Mouse (Mus musculus): ENCODE results near the gene Fcgr2b.
"Not testable (repeated sequence)": the region's sequence is repeated elsewhere in the genome, so short reads cannot be mapped to it uniquely, and the experiment has no call there.

The Fcgr2b gene

DNA sequence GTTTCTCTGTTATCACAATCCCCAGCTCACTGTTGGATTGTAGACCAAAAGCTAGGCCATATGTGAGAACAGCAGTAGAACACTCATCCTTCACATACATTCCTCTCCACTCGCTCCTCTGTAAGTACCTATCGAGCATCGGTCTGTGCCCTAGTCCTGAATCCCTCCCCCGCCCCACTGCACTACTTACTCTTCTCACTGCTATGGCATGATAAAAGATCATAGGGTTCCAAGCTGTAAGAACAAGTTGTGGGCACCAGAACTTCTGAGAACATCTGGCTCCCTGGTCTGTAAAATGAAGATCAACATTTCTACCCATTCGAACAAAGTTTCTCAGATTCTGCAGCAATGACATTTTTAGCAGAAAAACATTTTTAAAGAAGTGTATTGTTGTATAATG lies at the start of gene Fcgr2b:
Gene Fcgr2b (minus strand): TSS at position 101 of the 400 bp plus-strand sequence.
- no peak for DNase-seq (ENCODE audit: low spot score in 2 of 2)

DNA sequence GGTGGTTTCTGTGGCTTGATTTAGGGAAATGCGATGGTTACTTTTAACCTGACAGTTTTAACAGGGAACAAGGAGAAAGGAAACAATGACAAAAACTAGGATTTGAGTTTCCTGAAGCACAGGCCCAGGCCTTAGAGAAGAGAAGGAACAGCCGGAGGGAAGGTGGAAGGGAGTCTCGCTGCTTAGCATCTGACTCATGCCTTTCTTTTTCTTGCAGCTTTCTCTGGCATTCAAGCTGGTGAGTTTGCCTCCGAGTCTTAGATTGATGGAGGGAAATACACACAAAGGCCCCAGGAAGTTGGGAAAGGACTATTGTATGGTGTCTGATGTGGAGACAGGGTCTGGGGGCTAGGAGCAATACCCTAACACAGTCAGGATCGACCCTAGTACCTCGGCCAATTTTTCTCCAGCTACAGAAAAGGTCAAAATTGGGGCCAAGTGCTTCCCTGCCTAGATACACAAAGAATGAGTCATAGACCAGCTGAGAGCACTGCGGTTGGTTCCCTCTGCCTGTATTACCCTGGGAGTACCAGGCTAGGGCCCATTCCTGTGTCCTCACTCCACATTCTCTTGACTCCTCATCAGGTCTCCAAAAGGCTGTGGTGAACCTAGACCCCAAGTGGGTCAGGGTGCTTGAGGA lies 43.1 kb upstream of the Fcgr2b start:
- DNase-seq (ENCODE audit: low spot score in 2 of 2) = no peak

DNA sequence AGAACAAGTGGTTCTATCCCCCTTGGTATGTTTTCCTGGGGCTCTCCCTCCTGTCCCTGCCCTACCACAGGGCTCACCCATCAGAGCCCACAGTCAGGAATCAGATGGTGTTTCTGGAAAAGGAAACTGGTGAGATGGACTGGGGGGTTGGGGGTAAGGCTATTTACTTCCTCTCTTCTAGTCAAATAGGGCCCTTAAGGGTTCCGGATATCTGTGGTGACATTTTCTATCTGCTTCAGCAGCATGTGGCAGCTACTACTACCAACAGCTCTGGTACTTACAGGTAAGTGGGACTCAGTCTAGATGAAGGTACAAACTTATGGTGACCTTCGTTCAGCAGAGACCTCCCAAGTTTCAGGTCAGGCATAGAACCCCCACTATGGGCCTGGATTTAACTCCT lies 42.4 kb upstream of the Fcgr2b start, which contains the start of gene Fcgr4:
Gene Fcgr4 (plus strand): TSS at position 184 of the 400 bp plus-strand sequence.
- no peak for DNase-seq (ENCODE audit: low spot score in 2 of 2)

DNA sequence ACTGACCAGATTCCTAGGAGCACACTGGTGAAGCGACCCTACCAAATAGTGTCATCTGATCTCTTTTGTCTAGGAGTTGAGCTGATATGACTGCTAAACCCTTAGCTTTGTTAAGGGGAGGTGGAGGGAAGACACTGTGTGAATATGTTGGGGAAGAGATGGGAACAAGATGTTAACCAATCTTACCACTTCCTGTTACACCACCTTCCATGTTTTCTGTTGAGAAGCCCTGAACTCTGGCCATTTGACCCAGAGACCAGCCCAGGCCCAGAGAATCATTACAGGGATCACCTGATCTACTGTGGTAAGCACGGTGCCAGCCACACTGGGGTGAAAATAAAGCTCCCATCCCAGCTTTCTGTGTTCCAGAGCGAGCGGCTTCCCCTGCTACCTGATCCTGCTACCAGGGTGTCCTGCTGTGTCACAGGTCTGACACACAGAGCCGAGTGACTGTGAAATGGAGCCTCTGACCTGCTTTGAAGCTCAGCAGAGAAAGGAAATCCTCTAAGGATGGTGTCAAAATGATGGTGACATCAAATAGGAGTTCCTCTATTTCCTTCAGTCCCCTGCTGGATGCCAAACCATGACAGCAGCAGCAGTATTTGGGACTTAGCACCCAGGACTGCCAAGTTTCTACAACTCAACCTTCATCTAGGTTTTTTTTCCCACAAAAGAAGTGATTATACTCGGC lies 41.3 kb upstream of the Fcgr2b start:
- DNase-seq (ENCODE audit: low spot score in 2 of 2) = no peak

DNA sequence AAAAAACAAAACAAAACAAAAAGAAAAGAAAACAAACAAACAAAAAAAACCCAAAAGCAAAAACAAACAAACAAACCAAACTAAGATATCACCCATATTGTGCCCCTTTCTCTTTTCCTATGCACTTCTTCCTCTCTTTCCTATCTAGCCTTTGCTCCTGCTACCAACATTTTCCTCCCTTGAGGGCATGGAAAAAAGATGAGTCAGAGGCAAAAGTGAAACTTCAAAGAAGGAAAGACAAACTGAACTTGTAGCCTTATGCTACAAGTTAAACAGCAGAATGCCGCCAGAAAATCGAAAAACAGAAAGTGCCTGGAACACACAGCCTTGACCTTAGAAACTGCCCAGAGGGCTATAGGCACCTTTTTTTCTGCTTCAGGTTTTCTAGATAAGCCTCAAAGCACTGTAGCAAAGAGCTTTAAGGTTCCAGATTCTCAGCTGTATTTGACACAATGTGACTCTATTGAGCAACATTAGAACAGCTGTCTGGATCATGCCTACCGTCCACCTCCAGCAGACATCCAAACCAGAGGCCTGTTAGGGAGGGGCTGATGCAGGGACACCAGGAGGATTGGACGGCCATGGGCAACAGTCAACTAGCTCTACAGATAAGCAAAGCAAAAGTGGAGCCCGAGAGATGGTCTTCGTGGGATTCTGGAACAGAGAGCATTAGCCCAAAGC lies 40.5 kb upstream of the Fcgr2b start:
- no peak for DNase-seq (ENCODE audit: low spot score in 2 of 2)

DNA sequence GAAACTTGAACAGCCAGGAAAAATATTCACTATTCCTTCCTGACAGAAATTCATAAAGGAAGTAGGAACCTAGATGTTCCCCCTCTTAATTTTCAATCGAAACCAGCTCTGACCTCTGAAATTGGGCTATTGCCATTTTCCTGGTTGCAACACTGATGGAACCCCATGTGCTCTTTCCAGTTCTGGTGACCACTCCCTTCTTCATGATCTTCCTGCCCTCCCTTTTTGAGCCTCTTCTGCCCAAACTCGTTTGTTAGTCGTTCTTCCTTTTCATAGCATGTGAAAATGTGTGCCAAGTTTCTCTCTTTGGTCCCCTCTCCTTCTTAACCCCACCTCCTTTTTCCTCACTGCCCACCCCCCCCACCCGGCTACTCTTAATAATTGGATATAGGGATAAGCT lies 35.4 kb upstream of the Fcgr2b start:
- no peak for DNase-seq (ENCODE audit: low spot score in 2 of 2)

DNA sequence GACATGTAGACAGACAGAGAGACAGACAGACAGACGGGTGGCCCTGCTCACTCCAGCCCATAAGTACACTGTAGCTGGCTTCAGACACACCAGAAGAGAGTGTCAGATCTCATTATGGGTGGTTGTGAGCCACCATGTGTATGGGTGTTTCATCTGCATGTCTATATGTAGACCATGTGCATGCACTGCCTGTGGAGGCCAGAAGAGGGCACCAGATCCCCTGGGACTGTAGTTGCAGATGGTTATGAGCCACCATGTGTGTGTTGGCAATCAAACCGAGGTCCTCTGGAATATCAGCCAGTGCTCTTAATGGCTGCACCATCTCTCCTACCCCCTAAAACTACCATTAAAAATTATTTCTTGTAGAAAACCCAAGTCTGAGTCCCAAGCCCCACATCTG lies 30.6 kb upstream of the Fcgr2b start:
- DNase-seq (ENCODE audit: low spot score in 2 of 2) = no peak

DNA sequence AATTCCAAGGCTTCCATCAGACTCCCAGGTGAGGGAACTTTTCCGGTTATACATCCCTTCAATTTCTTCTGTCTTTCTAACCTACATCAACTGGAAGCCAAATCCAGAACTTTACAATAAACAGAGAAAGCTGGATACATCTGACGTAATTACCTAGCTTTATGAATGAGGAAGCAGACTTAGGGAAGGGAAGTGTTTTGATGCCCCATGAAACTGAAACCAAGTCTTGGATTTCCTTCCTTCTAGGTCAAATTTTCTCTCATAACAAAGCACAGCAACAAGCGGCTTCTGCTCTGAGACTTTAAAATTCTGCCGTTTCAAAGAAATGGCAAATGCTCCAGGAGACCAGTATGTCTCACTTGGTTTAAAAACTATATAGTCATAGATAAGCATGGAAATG lies 30.0 kb upstream of the Fcgr2b start:
- DNase-seq (ENCODE audit: low spot score in 2 of 2) = no peak

DNA sequence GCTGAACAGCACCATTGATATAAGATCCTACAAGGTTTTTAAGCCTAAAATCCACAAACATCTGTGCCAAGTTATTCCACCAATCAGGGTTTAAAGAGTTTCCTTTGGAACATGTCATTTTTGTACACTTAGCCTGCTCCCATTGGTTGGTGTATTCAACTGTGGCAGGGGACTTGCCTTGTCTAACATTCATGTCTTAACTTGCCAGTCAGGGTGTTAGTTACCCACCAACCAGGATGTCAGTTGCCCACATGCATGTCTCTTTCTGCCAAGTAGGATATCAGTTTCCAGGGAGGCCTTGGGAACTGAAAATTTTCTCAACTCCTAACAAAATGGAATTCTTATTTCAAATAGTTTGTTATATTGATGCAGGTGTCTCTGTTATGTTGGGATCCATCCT lies 29.2 kb upstream of the Fcgr2b start:
- no peak for DNase-seq (ENCODE audit: low spot score in 2 of 2)

DNA sequence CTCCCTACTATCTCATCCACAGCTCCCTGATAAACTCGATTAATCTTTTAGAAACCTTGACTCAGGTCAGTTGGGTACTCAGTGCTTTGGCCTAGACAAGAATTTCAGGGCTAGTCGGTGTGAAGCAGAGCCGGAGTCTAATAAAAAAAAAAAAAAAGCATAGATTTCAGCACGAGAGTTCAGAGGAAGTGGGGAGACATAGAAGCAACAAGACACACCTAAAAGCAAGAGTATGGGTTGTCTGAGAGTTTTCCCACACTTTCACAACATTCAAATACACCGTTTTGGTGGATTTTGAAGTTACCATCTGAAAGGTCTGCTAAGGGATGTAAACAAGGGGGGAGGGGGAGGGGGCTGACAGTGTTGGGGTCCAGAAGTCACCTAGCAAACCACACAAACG lies 28.7 kb upstream of the Fcgr2b start:
- DNase-seq (ENCODE audit: low spot score in 2 of 2) = no peak

DNA sequence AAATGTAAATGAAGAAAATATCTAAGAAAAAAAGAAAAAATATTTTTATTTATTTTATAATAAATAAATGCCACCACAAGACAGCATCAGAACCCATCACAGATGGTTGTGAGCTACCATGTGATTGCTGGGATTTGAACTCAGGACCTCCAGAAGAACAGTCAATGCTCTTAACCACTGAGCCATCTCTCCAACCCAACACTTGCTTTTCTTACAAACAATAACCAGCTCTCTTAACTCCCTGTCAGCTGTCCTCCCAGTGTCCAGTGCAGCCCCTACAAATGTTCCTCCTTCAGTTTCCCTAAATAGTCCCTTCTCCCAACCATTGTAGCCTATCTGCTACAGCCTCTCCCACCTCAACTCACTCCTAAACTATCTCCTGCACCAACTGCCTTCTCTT lies 23.5 kb upstream of the Fcgr2b start:
- DNase-seq (ENCODE audit: low spot score in 2 of 2) = no peak

DNA sequence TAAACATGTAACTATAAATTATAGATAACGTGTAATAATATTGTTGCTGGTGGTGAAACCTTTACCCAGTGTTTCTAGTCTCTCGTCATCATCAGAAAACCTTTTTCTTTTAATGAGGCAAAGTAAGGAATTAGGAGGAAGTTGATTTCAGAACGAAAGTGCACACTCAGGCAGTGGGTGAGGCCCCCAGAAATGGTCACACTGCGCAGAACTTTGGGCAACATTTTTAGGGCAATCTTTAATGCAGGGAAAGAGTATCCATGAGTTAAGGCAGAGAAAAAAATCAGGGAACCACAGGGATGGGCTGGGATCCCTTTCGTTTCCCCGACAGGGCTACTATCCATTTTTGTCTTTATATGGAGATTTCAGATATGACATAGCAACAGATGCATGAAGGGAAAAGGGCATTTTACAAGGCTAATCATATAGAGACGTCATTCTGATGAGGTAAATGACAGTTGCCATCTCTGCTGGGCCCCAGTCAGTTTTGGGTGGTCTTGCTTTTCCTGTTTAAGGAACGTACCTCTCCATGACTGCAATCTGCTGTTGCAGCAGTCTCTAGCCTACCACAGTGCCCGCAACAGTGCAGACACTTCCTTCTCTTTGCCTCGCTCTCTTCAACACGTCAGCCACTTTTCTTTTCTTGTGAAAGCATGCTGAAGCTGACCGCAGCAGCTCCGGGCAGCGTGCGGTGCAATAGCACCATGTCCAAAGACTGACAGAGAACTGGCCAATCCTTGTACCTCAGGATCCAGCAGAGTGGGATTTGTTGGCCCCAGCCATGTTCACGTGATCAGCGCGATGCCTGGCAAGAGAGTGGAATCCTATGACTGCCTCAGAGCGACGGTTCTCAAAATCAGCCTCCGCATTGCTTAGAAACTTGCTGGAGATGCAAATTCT lies 21.7 kb upstream of the Fcgr2b start:
- peak in 1 of 2 experiments; percentile 27 for DNase-seq (ENCODE audit: low spot score in 2 of 2)

DNA sequence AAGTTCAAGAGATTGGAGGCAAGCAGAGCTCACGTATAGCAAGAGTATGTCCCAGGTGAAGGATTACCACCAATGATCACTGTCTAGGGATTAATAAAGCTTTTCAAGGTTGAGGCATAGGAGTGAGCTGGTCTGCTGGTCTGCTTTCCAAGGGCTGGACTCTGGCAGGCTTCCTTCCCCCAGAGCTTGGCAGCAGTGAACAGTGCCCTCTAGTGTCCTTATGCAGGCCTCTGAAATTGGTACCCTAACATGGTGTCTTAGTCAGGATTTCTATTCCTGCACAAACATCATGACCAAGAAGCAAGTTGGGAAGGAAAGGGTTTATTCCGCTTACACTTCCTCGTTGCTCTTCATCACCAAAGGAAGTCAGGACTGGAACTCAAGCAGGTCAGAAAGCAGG lies 20.4 kb upstream of the Fcgr2b start:
- DNase-seq (ENCODE audit: low spot score in 2 of 2) = peak; percentile 22 to 46

DNA sequence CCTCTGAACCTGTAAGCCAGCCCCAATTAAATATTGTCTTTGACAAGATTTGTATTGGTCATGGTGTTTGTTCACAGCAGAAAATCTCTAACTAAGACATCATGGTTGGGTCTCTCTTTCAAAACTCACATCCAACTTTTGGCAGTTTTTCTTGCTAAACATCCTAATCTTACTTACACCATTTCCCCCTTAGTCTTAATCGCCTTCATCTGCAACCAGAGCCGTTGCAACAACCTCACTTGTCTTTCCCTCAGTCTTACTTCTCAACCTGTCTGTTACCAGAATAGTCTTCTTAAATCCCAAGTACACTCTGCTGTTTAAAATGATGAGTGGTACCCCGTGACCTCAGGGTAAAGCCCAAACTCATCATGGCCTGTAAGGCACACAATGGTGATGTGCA lies 19.7 kb upstream of the Fcgr2b start:
- no peak for DNase-seq (ENCODE audit: low spot score in 2 of 2)

DNA sequence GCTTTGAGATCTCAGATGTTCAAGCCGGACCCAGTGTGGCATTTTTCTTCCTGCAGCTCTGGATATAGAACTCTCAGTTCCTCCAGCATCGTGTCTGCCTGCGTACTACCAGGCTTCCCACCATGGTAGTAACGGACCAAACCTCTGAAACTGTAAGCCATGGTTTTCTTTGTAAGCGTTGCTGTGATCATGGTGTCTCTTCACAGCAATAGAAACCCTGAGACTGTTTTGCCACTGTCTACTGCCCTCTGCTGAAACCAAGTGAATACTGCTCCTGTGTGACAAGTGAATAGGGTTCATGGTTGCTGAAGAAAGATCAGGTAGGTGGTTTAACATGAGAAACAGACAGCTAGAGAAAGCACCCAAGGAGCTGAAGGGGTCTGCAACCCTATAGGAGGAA lies 16.2 kb upstream of the Fcgr2b start:
- no peak for DNase-seq (ENCODE audit: low spot score in 2 of 2)

DNA sequence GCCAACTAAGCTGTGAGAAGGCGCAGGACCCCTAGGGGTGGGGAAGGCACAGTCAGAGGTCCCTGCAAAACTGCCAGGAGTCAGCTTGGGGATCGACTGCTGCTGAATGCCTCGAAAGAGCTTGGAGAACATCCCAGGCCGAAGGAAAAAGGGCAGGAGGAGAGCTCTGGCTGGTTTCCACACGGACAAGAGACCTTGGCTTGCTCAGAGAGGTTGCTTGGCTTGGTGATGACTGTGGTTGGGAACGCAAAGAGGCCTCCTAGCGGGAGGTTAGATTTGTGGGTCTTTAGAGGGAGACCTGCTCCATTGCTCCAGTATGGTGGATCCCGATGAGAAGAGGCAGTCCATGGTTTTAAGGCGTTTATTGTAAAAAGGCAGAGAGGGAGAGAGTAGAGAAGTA lies 13.3 kb upstream of the Fcgr2b start:
- DNase-seq (ENCODE audit: low spot score in 2 of 2) = no peak

DNA sequence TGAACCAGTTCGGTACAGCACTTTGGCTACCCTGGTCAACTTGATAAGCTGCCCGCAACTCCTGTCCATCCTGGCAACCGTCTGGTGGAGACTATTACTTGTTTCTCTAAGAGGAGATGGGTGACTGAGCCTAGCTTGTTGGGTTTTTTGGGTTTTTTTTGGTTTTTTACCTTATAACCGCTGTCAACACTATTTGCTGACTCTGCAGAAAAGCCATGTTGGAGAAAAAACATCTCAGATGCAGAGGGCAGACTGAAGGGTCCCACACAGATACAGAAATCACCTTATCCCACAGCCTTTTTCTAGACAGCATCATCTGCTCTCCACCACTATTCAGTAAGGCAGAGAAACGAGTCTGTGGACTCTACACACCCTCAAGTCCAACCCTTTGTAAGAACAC lies 9.5 kb upstream of the Fcgr2b start:
- DNase-seq (ENCODE audit: low spot score in 2 of 2) = no peak

DNA sequence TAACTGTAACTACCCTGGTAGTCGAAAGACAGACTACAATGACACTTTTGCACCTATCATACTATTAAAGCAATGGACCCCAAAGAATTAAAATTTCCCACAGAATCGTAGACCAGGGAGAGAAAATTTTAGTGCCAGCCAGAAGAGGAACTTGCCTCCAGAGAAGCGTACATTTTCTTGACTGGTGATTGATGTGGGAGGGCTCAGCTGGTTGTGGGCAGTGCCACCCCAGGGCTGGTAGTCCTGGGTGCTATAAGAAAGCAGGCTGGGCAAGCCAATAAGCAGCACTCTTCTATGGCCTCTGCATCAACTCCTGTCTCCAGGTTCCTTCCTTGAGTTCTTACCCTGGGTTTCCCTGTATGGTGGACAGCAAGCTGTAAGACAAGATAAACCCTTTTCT lies 8.7 kb upstream of the Fcgr2b start:
- no peak for DNase-seq (ENCODE audit: low spot score in 2 of 2)

DNA sequence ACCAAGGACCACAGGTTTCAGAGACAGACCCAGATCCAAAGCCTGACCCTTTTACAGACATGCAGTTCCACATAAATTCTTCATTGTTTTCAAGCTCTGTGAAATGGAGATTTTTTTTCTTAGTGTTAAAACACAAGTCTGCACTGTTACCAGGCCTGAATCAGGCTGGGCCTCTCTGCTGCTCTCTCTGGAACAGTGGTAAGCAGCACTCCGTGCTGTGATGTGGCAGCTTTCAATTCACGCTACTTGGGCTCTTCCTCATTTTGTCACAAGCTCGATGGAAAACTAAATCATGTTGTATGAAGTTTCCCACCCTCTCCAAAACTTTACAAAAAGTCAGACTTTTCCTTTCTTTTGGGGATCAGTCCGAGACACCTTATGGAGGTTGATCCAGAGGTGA lies 6.7 kb upstream of the Fcgr2b start:
- no peak for DNase-seq (ENCODE audit: low spot score in 2 of 2)

DNA sequence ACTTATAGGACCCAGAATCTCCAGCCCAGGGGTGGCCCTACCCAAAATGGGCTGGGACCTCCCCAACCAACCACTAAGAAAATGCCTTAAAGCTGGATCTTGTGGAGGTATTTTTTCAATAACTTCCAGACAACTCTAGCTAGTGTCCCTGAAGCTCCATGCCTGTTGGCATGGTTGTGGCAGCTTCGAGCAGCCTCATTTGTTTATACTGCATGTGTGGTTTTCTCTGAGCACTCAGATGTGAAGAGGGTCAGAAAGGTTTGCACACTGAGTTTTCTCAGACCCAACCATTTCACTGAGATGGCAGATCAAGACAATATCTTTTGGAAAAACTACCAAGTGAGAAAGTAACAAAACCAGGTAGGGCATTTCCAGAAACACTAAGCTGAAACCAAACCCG lies 6.0 kb upstream of the Fcgr2b start:
- DNase-seq (ENCODE audit: low spot score in 2 of 2) = no peak

DNA sequence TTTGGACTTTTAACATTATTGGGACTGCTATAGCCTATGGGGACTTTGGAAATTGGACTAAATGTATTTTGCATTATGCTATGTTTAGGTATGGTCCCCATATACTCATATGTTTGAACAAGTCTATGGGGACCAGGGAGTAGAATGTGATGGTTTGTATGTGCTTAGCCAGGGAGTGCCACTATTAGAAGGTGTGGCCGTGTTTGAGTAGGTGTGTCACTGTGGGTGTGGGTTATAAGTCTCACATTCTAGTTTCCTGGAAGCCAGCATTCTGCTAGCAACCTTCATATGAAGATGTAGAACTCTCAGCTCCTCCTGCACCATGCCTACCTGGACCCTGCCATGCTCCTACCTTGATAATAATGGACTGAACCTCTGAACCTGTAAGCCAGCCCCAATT lies 5.3 kb upstream of the Fcgr2b start:
- not testable (repeated sequence) for DNase-seq (ENCODE audit: low spot score in 2 of 2)

DNA sequence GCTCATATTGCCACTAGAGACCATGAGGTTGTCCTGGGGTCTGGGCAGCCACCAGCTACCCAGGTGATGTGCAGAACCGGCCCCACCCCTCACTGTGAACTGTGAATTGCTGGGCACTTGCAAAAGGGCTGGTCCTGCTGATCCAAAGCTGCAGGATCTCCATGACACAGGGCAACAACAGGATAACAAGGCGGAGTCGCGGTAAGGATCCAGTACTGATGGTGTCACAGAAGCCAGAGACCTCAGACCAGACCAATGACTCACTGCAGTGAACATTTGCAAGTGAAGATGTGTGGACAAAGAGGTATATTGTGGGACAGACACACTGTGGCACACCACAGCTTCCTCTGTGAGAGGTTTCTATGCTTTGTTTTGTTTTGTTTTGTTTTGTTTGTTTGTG lies 2.3 kb upstream of the Fcgr2b start:
- DNase-seq (ENCODE audit: low spot score in 2 of 2) = no peak
